Mouse (Mus musculus) lung, embryonic 14.5 days (tissue): ENCODE results near the gene Arpp21. TPM values are rescaled to one million over a fixed set of nuclear protein-coding genes. Genes with fewer than 3 reads are reported as not detected.

Experiments used
- ATAC-seq: fragments of 200-750 bp; cut with Nextera tagmentation; 2 replicates; pipeline ENCODE4 v1.8.0; 2017; ENCODE audit warnings: mild to moderate bottlenecking, moderate TSS enrichment, moderate library complexity; ENCODE audit not compliant: insufficient read depth
- DNase-seq: peaks from one replicate; pipeline ENCODE4 v3.0.0-alpha.2; 2015
- H3K27ac ChIP-seq: fragments of 300-500 bp; sonication (generic); 2 replicates; pipeline ENCODE4 v1.5.1; 2014; ENCODE audit warnings: low read depth, mild to moderate bottlenecking, moderate library complexity
- H3K27me3 ChIP-seq: fragments of 300-500 bp; sonication (generic); 2 replicates; pipeline ENCODE4 v1.6.1; 2014; ENCODE audit warnings: low read length, control low read depth; ENCODE audit not compliant: insufficient read depth
- H3K36me3 ChIP-seq: fragments of 300-500 bp; sonication (generic); 2 replicates; pipeline ENCODE4 v1.6.1; 2014; ENCODE audit warnings: control low read depth; ENCODE audit not compliant: insufficient read depth
- H3K4me1 ChIP-seq: fragments of 300-500 bp; sonication (generic); 2 replicates; pipeline ENCODE4 v1.6.1; 2014; ENCODE audit warnings: antibody characterized with exemption, control low read depth; ENCODE audit not compliant: insufficient read depth
- H3K4me2 ChIP-seq: fragments of 300-500 bp; sonication (generic); 2 replicates; pipeline ENCODE4 v1.6.1; 2014; ENCODE audit warnings: mild to moderate bottlenecking
- H3K4me3 ChIP-seq: fragments of 300-500 bp; sonication (generic); 2 replicates; pipeline ENCODE4 v1.5.1; 2014; ENCODE audit warnings: low read depth, low read length
- H3K9ac ChIP-seq: fragments of 300-500 bp; sonication (generic); 2 replicates; pipeline ENCODE4 v1.6.1; 2014
- H3K9me3 ChIP-seq: fragments of 300-500 bp; sonication (generic); 2 replicates; pipeline ENCODE4 v1.6.1; 2016; ENCODE audit warnings: low read depth, low read length, control low read depth
- CTCF ChIP-seq: IDR thresholded peaks from 2 replicates; pipeline ENCODE4 v1.5.1; 2016; ENCODE audit warnings: antibody characterized with exemption, low read depth
- WGBS: fragments of 180-500 bp; shearing (Covaris S2); extraction: QIAGEN DNeasy Blood & Tissue Kit; methylation state at CpG from one replicate; pipeline ENCODE4 v1.1.7; 2014; 5-methylcytosine and 5-hydroxymethylcytosine counted together
- polyA plus RNA-seq: library from polyadenylated mRNA; unstranded; fragments of >200 nt; fragmentation: Nextera tagmentation; extraction: Ambion mirVana; gene quantifications from 2 replicates; pipeline ENCODE4 v1.2.1, GENCODE M21; 2014

Gene Arpp21
- polyA plus RNA-seq, 1 experiment from 2014 or later = 0.18 TPM

DNA sequence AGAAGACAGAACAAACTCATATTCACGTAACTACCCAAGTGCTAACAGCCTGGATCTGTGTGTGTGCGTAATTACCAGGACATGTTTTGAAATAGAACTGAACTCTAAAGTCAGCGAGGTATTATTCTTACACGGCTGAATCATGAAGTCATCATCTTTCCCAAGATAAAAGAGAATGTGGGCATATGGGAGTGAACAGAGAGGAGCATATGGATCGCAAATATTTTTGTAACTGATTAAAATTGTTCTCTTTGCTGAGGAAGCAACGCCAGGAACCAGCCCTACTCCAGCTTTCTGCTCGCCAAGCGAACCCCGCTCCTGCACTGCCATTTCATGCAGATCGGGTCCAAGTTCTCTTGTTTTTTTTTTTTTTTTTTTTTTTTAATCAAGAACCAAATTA lies 46.3 kb downstream of the Arpp21 start:
- Histone ChIP-seq H3K36me3 (no peaks in the 10 kb centered on the region), H3K9ac (no peak overlapping the region), H3K27me3 (no peaks in the 10 kb centered on the region), H3K4me1 (0 out of 2 replicates have a peak, but pooled peaks cover 2% of the 10 kb centered on the region), H3K4me3 (no peak overlapping the region), H3K27ac (no peak overlapping the region), H3K4me2 (no peak overlapping the region), H3K9me3 (no peaks in the 10 kb centered on the region)
- 82% methylated on average over 10 of the region's 10 CpGs for WGBS
- TF ChIP-seq CTCF = no peak
- DNase-seq (no peak), ATAC-seq (no peak)

DNA sequence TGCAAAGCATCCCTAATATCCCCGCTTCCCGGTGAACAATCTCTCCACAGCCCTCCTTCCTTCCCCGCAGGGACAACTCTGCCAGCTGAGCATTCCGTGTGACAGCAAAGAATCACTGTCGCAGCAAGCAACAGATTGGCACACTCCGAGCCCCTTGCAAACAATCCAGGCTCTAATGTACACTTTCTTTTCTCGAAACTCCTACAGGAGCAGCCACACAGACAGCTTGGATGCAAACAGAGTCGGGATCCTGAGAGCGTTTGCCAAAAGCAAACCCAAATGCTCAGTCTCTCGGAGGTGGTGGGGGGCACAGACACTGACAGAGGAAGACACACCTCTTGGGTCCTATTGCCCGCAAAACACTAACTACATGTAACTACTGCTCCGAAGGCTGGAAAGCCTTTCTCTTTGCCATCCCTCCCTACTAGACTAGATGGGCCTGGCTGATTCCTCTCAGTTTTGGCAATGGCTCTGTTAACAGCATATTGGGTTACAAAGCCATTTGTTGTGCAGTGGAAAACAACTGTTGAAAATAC lies 47.3 kb downstream of the Arpp21 start:
- Histone ChIP-seq H3K4me3 (no peak overlapping the region), H3K4me2 (no peak overlapping the region), H3K4me1 (0 out of 2 replicates have a peak, but pooled peaks cover 2% of the 10 kb centered on the region), H3K9me3 (no peaks in the 10 kb centered on the region), H3K9ac (no peak overlapping the region), H3K36me3 (no peaks in the 10 kb centered on the region), H3K27ac (no peak overlapping the region), H3K27me3 (no peaks in the 10 kb centered on the region)
- TF ChIP-seq CTCF = no peak
- 56% methylated on average over 12 of the region's 12 CpGs for WGBS
- DNase-seq = no peak
- no peak for ATAC-seq

DNA sequence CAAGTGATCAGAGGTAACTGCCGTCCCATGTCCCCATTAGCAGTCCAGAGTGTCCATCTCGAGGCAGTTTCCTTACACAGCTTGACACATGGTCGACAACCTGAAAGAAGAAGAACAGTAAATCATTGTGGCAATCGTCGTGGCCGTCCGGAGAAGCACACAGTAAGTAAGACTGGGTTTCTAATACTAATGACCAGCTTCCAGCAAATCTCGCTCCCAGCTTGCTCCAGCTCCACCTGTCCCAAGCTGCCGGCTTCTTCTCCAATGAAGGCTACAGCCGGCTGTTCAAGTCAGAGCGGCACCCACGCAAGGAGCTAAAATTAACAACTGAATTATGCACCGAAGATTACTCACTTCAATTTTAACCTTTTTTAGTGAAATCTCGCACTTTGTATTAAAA lies 48.1 kb downstream of the Arpp21 start:
- Histone ChIP-seq H3K9ac (no peak overlapping the region), H3K27ac (no peak overlapping the region), H3K4me3 (no peak overlapping the region), H3K9me3 (no peaks in the 10 kb centered on the region), H3K4me1 (0 out of 2 replicates have a peak, but pooled peaks cover 2% of the 10 kb centered on the region), H3K36me3 (no peaks in the 10 kb centered on the region), H3K4me2 (no peak overlapping the region), H3K27me3 (no peaks in the 10 kb centered on the region)
- no peak for TF ChIP-seq CTCF
- ATAC-seq (no peak), DNase-seq (no peak)
- 57% methylated on average over 14 of the region's 14 CpGs for WGBS

DNA sequence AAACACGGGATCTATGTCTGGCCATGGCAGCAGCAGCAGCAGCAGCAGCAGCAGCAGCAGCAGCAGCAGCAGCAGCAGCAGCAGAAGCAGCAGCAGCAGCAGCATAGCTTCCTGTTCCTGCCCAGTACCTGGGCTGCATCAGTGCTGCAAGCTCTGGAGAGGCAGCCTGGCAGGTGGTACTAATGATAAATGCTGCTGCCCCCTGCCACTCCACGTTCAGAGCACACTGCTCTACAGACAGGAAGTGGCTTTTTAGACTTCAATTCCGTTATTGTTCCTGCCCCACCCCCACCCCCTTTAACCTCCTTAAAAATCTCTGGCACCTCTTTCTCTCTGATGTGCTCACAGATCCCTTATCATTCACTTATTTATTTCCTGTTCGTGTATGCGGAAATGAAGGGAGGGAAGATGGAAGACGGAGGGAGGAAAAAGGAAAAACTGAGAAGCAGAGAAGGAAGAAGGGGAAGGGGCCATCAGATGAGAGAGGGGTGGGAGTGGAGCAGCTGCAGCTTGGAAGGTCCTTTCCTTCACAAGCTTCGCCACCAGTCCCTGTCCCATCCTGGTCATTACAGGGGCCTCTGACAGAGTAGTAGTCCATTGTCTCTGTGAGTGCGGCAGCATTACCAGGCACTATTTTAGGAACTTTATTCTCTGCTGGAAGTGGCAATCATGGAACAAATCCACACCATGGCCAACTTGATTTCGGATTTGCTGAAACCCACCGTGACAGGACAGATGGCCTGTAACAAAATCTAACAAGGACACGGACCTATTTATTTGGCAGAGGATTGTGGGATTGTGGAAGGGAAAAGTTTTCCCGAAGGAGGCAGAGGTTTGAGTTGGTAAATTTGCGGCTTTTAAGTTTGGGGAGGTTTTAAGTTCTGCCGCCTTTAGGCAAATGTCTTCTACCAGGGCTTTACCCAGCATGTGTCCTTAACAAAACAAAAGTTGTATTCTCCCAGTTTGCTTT lies 49.1 kb downstream of the Arpp21 start:
- Histone ChIP-seq H3K9ac (no peak overlapping the region), H3K4me3 (no peak overlapping the region), H3K27me3 (no peaks in the 10 kb centered on the region), H3K9me3 (no peaks in the 10 kb centered on the region), H3K36me3 (no peaks in the 10 kb centered on the region), H3K4me2 (peak overlapping the region; percentile 27; the same call in 1 of the 2 replicates), H3K27ac (no peak overlapping the region), H3K4me1 (peaks cover 2% of the 10 kb centered on the region; the same call in 1 of the 2 replicates)
- TF ChIP-seq CTCF = no peak
- ATAC-seq = peak; percentile 18; the same call in 1 of the 2 replicates
- no peak for DNase-seq
- WGBS = 13% methylated on average over 14 of the region's 14 CpGs

DNA sequence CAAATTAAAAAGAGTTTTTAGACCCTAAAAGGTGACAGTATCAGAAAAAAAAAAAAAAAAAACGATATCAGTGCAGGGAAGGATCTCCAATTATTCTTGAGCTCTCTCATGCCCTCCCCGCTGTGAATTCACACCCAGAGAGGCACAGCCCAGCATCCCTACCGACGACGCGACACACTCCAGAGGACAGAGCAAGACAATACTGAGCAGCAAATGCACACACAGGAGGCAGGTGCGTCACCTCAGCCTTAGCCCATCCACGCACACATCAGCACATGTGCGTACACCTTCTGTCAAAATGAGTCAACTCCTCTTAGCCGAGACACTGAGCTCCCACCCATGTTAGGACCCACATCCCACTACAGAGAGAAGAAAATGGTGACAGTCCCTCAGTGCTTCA lies 50.0 kb downstream of the Arpp21 start:
- no peaks in the 10 kb centered on the region for H3K27me3 ChIP-seq
- no peak overlapping the region for H3K4me3 ChIP-seq
- no peaks in the 10 kb centered on the region for H3K9me3 ChIP-seq
- no peaks in the 10 kb centered on the region for H3K36me3 ChIP-seq
- no peak for TF ChIP-seq CTCF
- DNase-seq = no peak
- no peak overlapping the region for H3K27ac ChIP-seq
- peaks cover 2% of the 10 kb centered on the region; the same call in 1 of the 2 replicates for H3K4me1 ChIP-seq
- H3K9ac ChIP-seq = no peak overlapping the region
- 53% methylated on average over 10 of the region's 10 CpGs for WGBS
- no peak overlapping the region for H3K4me2 ChIP-seq
- ATAC-seq = no peak

DNA sequence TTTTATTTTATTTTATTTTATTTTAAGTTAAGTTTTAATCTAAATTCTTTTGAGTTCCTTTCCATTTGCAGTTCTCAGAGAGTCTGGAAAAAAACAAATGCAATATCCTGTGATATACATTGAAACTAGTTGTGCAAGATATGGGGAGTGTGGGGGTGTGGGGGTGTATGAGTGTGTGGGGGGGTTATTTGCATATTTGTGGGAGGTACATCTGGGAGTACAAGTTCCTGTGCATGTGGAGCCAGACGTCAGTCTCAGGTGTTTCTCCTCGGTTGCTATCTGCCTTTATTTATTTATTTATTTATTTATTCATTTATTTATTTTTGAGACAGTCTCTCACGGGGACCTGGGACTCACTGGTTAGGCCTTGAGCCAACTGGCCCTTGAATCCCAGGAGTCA lies 53.0 kb downstream of the Arpp21 start:
- H3K27ac ChIP-seq = no peak overlapping the region
- no peaks in the 10 kb centered on the region for H3K9me3 ChIP-seq
- DNase-seq (no peak), ATAC-seq (no peak)
- H3K4me1 ChIP-seq = peaks cover 6% of the 10 kb centered on the region; the same call in 1 of the 2 replicates
- no peaks in the 10 kb centered on the region for H3K36me3 ChIP-seq
- no peak overlapping the region for H3K4me3 ChIP-seq
- no peak overlapping the region for H3K4me2 ChIP-seq
- H3K9ac ChIP-seq = no peak overlapping the region
- 37% methylated on average over 3 of the region's 3 CpGs for WGBS
- no peaks in the 10 kb centered on the region for H3K27me3 ChIP-seq
- TF ChIP-seq CTCF = no peak

DNA sequence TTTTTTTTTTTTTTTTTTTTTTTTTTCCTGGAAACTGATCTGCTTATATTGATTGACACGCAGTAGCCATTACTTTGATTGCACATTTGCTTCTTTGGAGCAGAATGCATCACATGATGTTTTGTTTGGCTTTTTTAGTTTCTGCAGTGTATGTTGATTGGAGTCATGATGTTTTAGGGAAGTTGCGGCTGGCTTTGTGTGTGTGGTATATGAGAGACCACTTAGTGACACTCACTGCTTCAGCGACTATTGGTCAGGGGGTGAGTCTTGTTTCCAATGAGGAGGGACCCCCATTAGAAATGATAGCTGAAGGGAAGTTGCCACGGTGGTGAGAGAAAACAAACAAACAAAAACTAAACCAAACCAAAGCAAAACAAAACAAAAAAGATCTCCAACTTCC lies 55.7 kb downstream of the Arpp21 start:
- Histone ChIP-seq H3K4me3 (no peak overlapping the region), H3K36me3 (no peaks in the 10 kb centered on the region), H3K9ac (no peak overlapping the region), H3K9me3 (no peaks in the 10 kb centered on the region), H3K27ac (no peak overlapping the region), H3K27me3 (no peaks in the 10 kb centered on the region), H3K4me1 (peaks cover 3% of the 10 kb centered on the region; the same call in 1 of the 2 replicates), H3K4me2 (no peak overlapping the region)
- no peak for TF ChIP-seq CTCF
- ATAC-seq (no peak), DNase-seq (no peak)
- WGBS = 77% methylated on average over 4 of the region's 4 CpGs
